Mouse (Mus musculus): ENCODE results near the gene Irf2bp2. TPM values are rescaled to one million over a fixed set of nuclear protein-coding genes. Genes with fewer than 3 reads are reported as not detected.

The Irf2bp2 gene
- total RNA-seq, 2 experiments from 2014 or later, result 53.3 to 55.5 TPM

GRCm38 (mm10) chr8:126567674-126568073 is 26.1 kb downstream of the Irf2bp2 start:
- no peak for DNase-seq

GRCm38 (mm10) chr8:126566446-126567062 is 27.2 kb downstream of the Irf2bp2 start:
- peak; percentile 69 for DNase-seq

GRCm38 (mm10) chr8:126565954-126566445 is 27.8 kb downstream of the Irf2bp2 start:
- DNase-seq, result peak; percentile 75

GRCm38 (mm10) chr8:126565231-126565781 is 28.5 kb downstream of the Irf2bp2 start:
- DNase-seq, result no peak

- no peak for DNase-seq
Observed at GRCm38 (mm10) chr8:126564551-126565154, 29.1 kb downstream of the Irf2bp2 start.

GRCm38 (mm10) chr8:126561316-126561841 is 32.4 kb downstream of the Irf2bp2 start:
- no peak for DNase-seq

- DNase-seq, result no peak
Observed at GRCm38 (mm10) chr8:126558400-126558953, 35.3 kb downstream of the Irf2bp2 start.

GRCm38 (mm10) chr8:126557403-126557802 is 36.4 kb downstream of the Irf2bp2 start:
- DNase-seq, result no peak

GRCm38 (mm10) chr8:126556691-126557090 is 37.1 kb downstream of the Irf2bp2 start:
- DNase-seq, result no peak

- DNase-seq, result no peak
Observed at GRCm38 (mm10) chr8:126554741-126555140, 39.0 kb downstream of the Irf2bp2 start.

GRCm38 (mm10) chr8:126551871-126552270 is 41.9 kb downstream of the Irf2bp2 start:
- DNase-seq, result no peak

- DNase-seq, result peak; percentile 39
Observed at GRCm38 (mm10) chr8:126550944-126551357, 42.8 kb downstream of the Irf2bp2 start.

GRCm38 (mm10) chr8:126547841-126548240 is 45.9 kb downstream of the Irf2bp2 start:
- peak; percentile 30 for DNase-seq

GRCm38 (mm10) chr8:126547361-126547760 is 46.4 kb downstream of the Irf2bp2 start:
- DNase-seq, result no peak

GRCm38 (mm10) chr8:126546480-126546879 is 47.3 kb downstream of the Irf2bp2 start:
- no peak for DNase-seq

- no peak for DNase-seq
Observed at GRCm38 (mm10) chr8:126543407-126543806, 50.4 kb downstream of the Irf2bp2 start.

- no peak for DNase-seq
Observed at GRCm38 (mm10) chr8:126542757-126543156, 51.0 kb downstream of the Irf2bp2 start.

GRCm38 (mm10) chr8:126542090-126542689 is 51.6 kb downstream of the Irf2bp2 start:
- DNase-seq, result no peak

GRCm38 (mm10) chr8:126540298-126540697 is 53.5 kb downstream of the Irf2bp2 start:
- DNase-seq, result no peak

- no peak for DNase-seq
Observed at GRCm38 (mm10) chr8:126539355-126540093, 54.3 kb downstream of the Irf2bp2 start.

- no peak for DNase-seq
Observed at GRCm38 (mm10) chr8:126538648-126539354, 55.0 kb downstream of the Irf2bp2 start.
